Mouse (Mus musculus) hindlimb bud, embryonic 11.5 days (tissue): ENCODE data around the gene Csmd2.
"Not testable (repeated sequence)": the region's sequence is repeated elsewhere in the genome, so short reads cannot be mapped to it uniquely, and the experiment has no call there.

Experiments used
- DNase-seq: peaks from one replicate; pipeline ENCODE4 v3.0.0-alpha.2; 2012; ENCODE audit warnings: low read depth, low spot score; ENCODE audit errors: extremely low spot score

Csmd2 gene

GRCm38 (mm10) chr4:128466708-128467107 lies 479.1 kb downstream of the Csmd2 start:
- no peak for DNase-seq

- no peak for DNase-seq
These were observed 480.4 kb downstream of the Csmd2 start for GRCm38 (mm10) chr4:128468040-128468439.

GRCm38 (mm10) chr4:128476249-128476648 lies 488.6 kb downstream of the Csmd2 start:
- no peak for DNase-seq

- no peak for DNase-seq
These were observed 496.2 kb downstream of the Csmd2 start for GRCm38 (mm10) chr4:128483891-128484290.

GRCm38 (mm10) chr4:128484679-128485078 lies 497.0 kb downstream of the Csmd2 start:
- no peak for DNase-seq

GRCm38 (mm10) chr4:128489521-128490100 lies 502.0 kb downstream of the Csmd2 start:
- DNase-seq, result no peak

GRCm38 (mm10) chr4:128492055-128492454 lies 504.4 kb downstream of the Csmd2 start:
- no peak for DNase-seq

GRCm38 (mm10) chr4:128499980-128500379 lies 512.3 kb downstream of the Csmd2 start:
- no peak for DNase-seq

- DNase-seq, result no peak
These were observed 519.2 kb downstream of the Csmd2 start for GRCm38 (mm10) chr4:128506878-128507277.

- DNase-seq, result no peak
These were observed 522.2 kb downstream of the Csmd2 start for GRCm38 (mm10) chr4:128509885-128510284.

- no peak for DNase-seq
These were observed 526.8 kb downstream of the Csmd2 start for GRCm38 (mm10) chr4:128514496-128514895.

- DNase-seq, result no peak
These were observed 533.6 kb downstream of the Csmd2 start for GRCm38 (mm10) chr4:128521276-128521675.

- DNase-seq, result no peak
These were observed 555.7 kb downstream of the Csmd2 start for GRCm38 (mm10) chr4:128543378-128543777.

- DNase-seq, result not testable (repeated sequence)
These were observed 556.4 kb downstream of the Csmd2 start for GRCm38 (mm10) chr4:128543956-128544486.

- DNase-seq, result no peak
These were observed 563.1 kb downstream of the Csmd2 start for GRCm38 (mm10) chr4:128550756-128551155.

- DNase-seq, result no peak
These were observed 566.5 kb downstream of the Csmd2 start for GRCm38 (mm10) chr4:128554198-128554597.

- DNase-seq, result no peak
These were observed 572.7 kb downstream of the Csmd2 start for GRCm38 (mm10) chr4:128560327-128560726.

- no peak for DNase-seq
These were observed 588.2 kb downstream of the Csmd2 start for GRCm38 (mm10) chr4:128575811-128576210.

- no peak for DNase-seq
These were observed 591.5 kb downstream of the Csmd2 start for GRCm38 (mm10) chr4:128579182-128579581.

GRCm38 (mm10) chr4:128593286-128593685 lies 605.6 kb downstream of the Csmd2 start:
- DNase-seq, result no peak

- DNase-seq, result no peak
These were observed 606.4 kb downstream of the Csmd2 start for GRCm38 (mm10) chr4:128594062-128594461.

- DNase-seq, result no peak
These were observed 610.3 kb downstream of the Csmd2 start for GRCm38 (mm10) chr4:128597801-128598560.
